Mouse (Mus musculus): Measurements from ENCODE around the gene Fscn2.

DNA sequence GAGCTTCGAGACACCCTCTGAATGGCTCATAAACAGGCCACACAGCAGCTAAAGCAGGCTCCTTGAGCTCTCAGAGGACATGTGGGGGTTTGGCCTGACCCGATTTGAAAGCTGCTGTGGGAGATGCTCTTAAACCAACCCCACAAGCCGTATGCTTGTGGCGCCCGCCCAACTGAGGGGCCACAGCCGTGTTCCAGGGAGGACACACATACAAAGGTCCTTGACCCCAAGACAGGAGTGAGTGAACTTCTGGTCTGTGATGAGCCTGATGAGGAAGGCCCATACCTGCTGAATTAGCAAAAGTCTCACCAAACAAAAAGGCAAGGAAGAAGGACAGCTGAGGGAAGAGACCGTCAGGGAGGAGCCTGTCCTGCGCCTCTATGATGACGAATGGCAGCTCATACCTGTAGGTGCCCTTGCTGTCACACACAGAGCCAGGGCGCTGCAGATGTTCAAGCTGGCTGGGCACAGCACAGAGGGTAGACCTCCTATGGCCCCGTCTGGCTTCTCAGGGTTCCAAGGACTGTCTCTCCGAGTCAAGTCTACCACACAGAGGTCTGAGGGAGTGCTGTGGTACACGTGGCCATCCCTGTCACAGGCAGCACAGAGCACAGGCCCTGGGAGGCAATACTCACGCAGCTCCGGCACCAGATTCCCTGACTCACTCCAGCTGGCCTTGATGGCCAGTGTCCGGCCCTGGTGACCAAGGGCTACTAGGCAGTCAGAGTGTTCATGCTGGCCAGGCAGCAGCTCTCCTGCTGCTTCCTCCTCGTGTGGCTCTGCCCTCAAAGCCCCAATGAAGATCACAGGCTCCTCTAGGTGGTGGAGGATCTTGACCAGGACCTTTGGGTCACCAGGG, 15.2 kb downstream of the Fscn2 start:
- TF ChIP-seq CTCF (conservative IDR thresholded peaks at IDR 0.05; ENCODE audit: insufficient read depth, insufficient read length, low read depth, low read length) (no peak), POLR2A (IDR thresholded peaks at IDR 0.05; ENCODE audit: low read depth, low read length) (no peak)
